Mouse (Mus musculus) T-helper 2 cell (primary cell): Measurements from ENCODE around the gene Lag3.

Experiments
- in situ Hi-C: fragments of 300-600 bp; cut with MboI, MseI; formaldehyde crosslinking; loops from one replicate; pipeline ENCODE4 v1.15.1; 2025; ENCODE audit warnings: high pct_unique_total_duplicates

The Lag3 gene

GRCm38 (mm10) chr6:124920318-124921085 is 9.0 kb upstream of the Lag3 start:
- in situ Hi-C loops, result no loop called here

GRCm38 (mm10) chr6:124919695-124920317 is 8.3 kb upstream of the Lag3 start, which contains the start of gene Ptms:
TSS of gene Ptms (minus strand) at chr6:124920103.
- in situ Hi-C loops, result loop anchor here (10.0 kb wide), 1 partner anchor 565 kb away; no protein-coding TSS in a partner anchor

GRCm38 (mm10) chr6:124918890-124919627 is 7.6 kb upstream of the Lag3 start:
- in situ Hi-C loops, result loop anchor here (10.0 kb wide), 1 partner anchor 566 kb away; no protein-coding TSS in a partner anchor

GRCm38 (mm10) chr6:124918331-124918690 is 6.8 kb upstream of the Lag3 start:
- in situ Hi-C loops, result loop anchor here (10.0 kb wide), 1 partner anchor 566 kb away; no protein-coding TSS in a partner anchor

- in situ Hi-C loops, result loop anchor here (10.0 kb wide), 1 partner anchor 567 kb away; no protein-coding TSS in a partner anchor
Observed at GRCm38 (mm10) chr6:124917518-124918330, 6.2 kb upstream of the Lag3 start.

- in situ Hi-C loops, result loop anchor here (10.0 kb wide), 1 partner anchor 568 kb away; no protein-coding TSS in a partner anchor
Observed at GRCm38 (mm10) chr6:124916695-124917517, 5.4 kb upstream of the Lag3 start.

- in situ Hi-C loops, result loop anchor here (10.0 kb wide), 1 partner anchor 569 kb away; no protein-coding TSS in a partner anchor
Observed at GRCm38 (mm10) chr6:124915942-124916694, 4.6 kb upstream of the Lag3 start.

- in situ Hi-C loops, result loop anchor here (10.0 kb wide), 1 partner anchor 569 kb away; no protein-coding TSS in a partner anchor
Observed at GRCm38 (mm10) chr6:124915160-124915941, 3.8 kb upstream of the Lag3 start.

- in situ Hi-C loops, result loop anchor here (10.0 kb wide), 1 partner anchor 570 kb away; no protein-coding TSS in a partner anchor
Observed at GRCm38 (mm10) chr6:124914511-124914910, 3.0 kb upstream of the Lag3 start.

- in situ Hi-C loops, result loop anchor here (10.0 kb wide), 1 partner anchor 571 kb away; no protein-coding TSS in a partner anchor
Observed at GRCm38 (mm10) chr6:124913721-124914285, 2.3 kb upstream of the Lag3 start.

GRCm38 (mm10) chr6:124913214-124913613 is 1.7 kb upstream of the Lag3 start:
- in situ Hi-C loops, result loop anchor here (10.0 kb wide), 1 partner anchor 572 kb away; no protein-coding TSS in a partner anchor

GRCm38 (mm10) chr6:124910032-124910431 is 1.5 kb downstream of the Lag3 start:
- in situ Hi-C loops, result loop anchor here (10.0 kb wide), 1 partner anchor 575 kb away; no protein-coding TSS in a partner anchor

GRCm38 (mm10) chr6:124907767-124908166 is 3.7 kb downstream of the Lag3 start:
- in situ Hi-C loops, result loop anchor here (10.0 kb wide), 1 partner anchor 327 kb away; the partner anchor contains the start of genes Cd27 and Tapbpl

GRCm38 (mm10) chr6:124904991-124905860 is 6.3 kb downstream of the Lag3 start:
- in situ Hi-C loops, result loop anchor here (10.0 kb wide), 1 partner anchor 330 kb away; the partner anchor contains the start of genes Cd27 and Tapbpl

GRCm38 (mm10) chr6:124904161-124904981 is 7.1 kb downstream of the Lag3 start:
- in situ Hi-C loops, result loop anchor here (10.0 kb wide), 1 partner anchor 330 kb away; the partner anchor contains the start of genes Cd27 and Tapbpl
